Mouse (Mus musculus) forebrain, embryonic 10.5 days (tissue): ENCODE measurements around the gene Ccdc153. TPM values are rescaled to one million over a fixed set of nuclear protein-coding genes. Genes with fewer than 3 reads are reported as not detected.
A peak's percentile ranks its signal among the peaks of the same experiment; 100 is the strongest.

Experiments
- DNase-seq: peaks from one replicate; pipeline ENCODE4 v3.0.0-alpha.2; 2017; ENCODE audit warnings: low spot score; ENCODE audit errors: extremely low spot score
- H3K27ac ChIP-seq: fragments of 300-500 bp; sonication (generic); 2 replicates; pipeline ENCODE4 v1.5.1; 2016; ENCODE audit warnings: mild to moderate bottlenecking
- H3K27me3 ChIP-seq: fragments of 300-500 bp; sonication (generic); 2 replicates; pipeline ENCODE4 v1.6.1; 2016; ENCODE audit warnings: mild to moderate bottlenecking; ENCODE audit not compliant: poor library complexity, severe bottlenecking
- H3K36me3 ChIP-seq: fragments of 300-500 bp; sonication (generic); replicated peaks from 2 replicates; pipeline ENCODE4 v1.6.1; 2016; ENCODE audit warnings: mild to moderate bottlenecking, moderate library complexity
- H3K4me1 ChIP-seq: fragments of 300-500 bp; sonication (generic); 2 replicates; pipeline ENCODE4 v1.6.1; 2016
- H3K4me3 ChIP-seq: fragments of 300-500 bp; sonication (generic); 2 replicates; pipeline ENCODE4 v1.5.1; 2016; ENCODE audit warnings: mild to moderate bottlenecking, moderate library complexity
- H3K9me3 ChIP-seq: fragments of 300-500 bp; sonication (generic); 2 replicates; pipeline ENCODE4 v1.6.1; 2016; ENCODE audit warnings: mild to moderate bottlenecking, moderate library complexity
- WGBS: fragments of 180-500 bp; shearing (Covaris S2); methylation state at CpG from one replicate; pipeline ENCODE4 v1.1.7; 2016; 5-methylcytosine and 5-hydroxymethylcytosine counted together
- polyA plus RNA-seq: library from polyadenylated mRNA; unstranded; fragments of >200 nt; fragmentation: Nextera tagmentation; extraction: Ambion mirVana; gene quantifications from 2 replicates; pipeline ENCODE4 v1.2.1, GENCODE M21; 2016

The Ccdc153 gene
- polyA plus RNA-seq, 1 experiment from 2014 or later, result not detected

- H3K9me3 ChIP-seq, result no peaks in the 10 kb centered on the region
- WGBS, result 90% methylated on average over 6 of the region's 6 CpGs
- peaks cover 21% of the 10 kb centered on the region for H3K4me1 ChIP-seq
- no peak for DNase-seq
- H3K27me3 ChIP-seq, result peaks cover 16% of the 10 kb centered on the region
- peak within 1 kb of the TSS; percentile 63 for H3K4me3 ChIP-seq
- H3K36me3 ChIP-seq, result no peaks in the 10 kb centered on the region
- peak within 1 kb of the TSS; percentile 88 for H3K27ac ChIP-seq
Observed at GRCm38 (mm10) chr9:44268432-44268831, 28.0 kb downstream of the Ccdc153 start, which contains the start of gene Nlrx1. TSS of gene Nlrx1 (minus strand) at chr9:44268599.

- Histone ChIP-seq H3K4me1 (peaks cover 21% of the 10 kb centered on the region), H3K27ac (no peak overlapping the region), H3K9me3 (no peaks in the 10 kb centered on the region), H3K36me3 (peaks cover 5% of the 10 kb centered on the region), H3K27me3 (peaks cover 16% of the 10 kb centered on the region), H3K4me3 (no peak overlapping the region)
- WGBS, result 85% methylated on average over 3 of the region's 3 CpGs
- DNase-seq, result no peak
Observed at GRCm38 (mm10) chr9:44269077-44269476, 28.6 kb downstream of the Ccdc153 start.

- Histone ChIP-seq H3K27me3 (peaks cover 16% of the 10 kb centered on the region), H3K36me3 (peaks cover 14% of the 10 kb centered on the region), H3K27ac (no peak overlapping the region), H3K4me1 (peaks cover 15% of the 10 kb centered on the region), H3K9me3 (no peaks in the 10 kb centered on the region), H3K4me3 (no peak overlapping the region)
- 87% methylated on average over 4 of the region's 4 CpGs for WGBS
- no peak for DNase-seq
Observed at GRCm38 (mm10) chr9:44269973-44270372, 29.5 kb downstream of the Ccdc153 start.

GRCm38 (mm10) chr9:44283183-44283582, 42.7 kb downstream of the Ccdc153 start:
- no peak for DNase-seq
- 77% methylated on average over 5 of the region's 5 CpGs for WGBS
- Histone ChIP-seq H3K4me3 (no peak overlapping the region), H3K9me3 (no peaks in the 10 kb centered on the region), H3K27me3 (peaks cover 27% of the 10 kb centered on the region), H3K36me3 (peaks cover 37% of the 10 kb centered on the region), H3K27ac (no peak overlapping the region), H3K4me1 (peaks cover 26% of the 10 kb centered on the region)

GRCm38 (mm10) chr9:44286256-44286850, 45.9 kb downstream of the Ccdc153 start:
- Histone ChIP-seq H3K27me3 (peaks cover 46% of the 10 kb centered on the region), H3K4me3 (peak overlapping the region; percentile 64)
- 14% methylated on average over 6 of the region's 6 CpGs for whole genome bisulfite sequencing

GRCm38 (mm10) chr9:44287003-44287400, 46.5 kb downstream of the Ccdc153 start:
- peaks cover 39% of the 10 kb centered on the region for H3K4me1 ChIP-seq
- 5% methylated on average over 11 of the region's 11 CpGs for WGBS
- H3K27ac ChIP-seq, result peak overlapping the region; percentile 81
- no peaks in the 10 kb centered on the region; the same call in 1 of the 2 replicates for H3K9me3 ChIP-seq
- H3K27me3 ChIP-seq, result peaks cover 46% of the 10 kb centered on the region
- no peak for DNase-seq
- peak overlapping the region; percentile 64 for H3K4me3 ChIP-seq
- peaks cover 25% of the 10 kb centered on the region for H3K36me3 ChIP-seq

More at GRCm38 (mm10) chr9:44286256-44286850, 45.9 kb downstream of the Ccdc153 start:
- DNase-seq, result no peak
- Histone ChIP-seq H3K27ac (no peak overlapping the region), H3K4me1 (peaks cover 39% of the 10 kb centered on the region), H3K9me3 (no peaks in the 10 kb centered on the region; the same call in 1 of the 2 replicates), H3K36me3 (peaks cover 23% of the 10 kb centered on the region)

- Histone ChIP-seq H3K27ac (peak overlapping the region; percentile 81), H3K36me3 (peaks cover 30% of the 10 kb centered on the region), H3K4me1 (peaks cover 39% of the 10 kb centered on the region), H3K27me3 (peaks cover 46% of the 10 kb centered on the region), H3K9me3 (no peaks in the 10 kb centered on the region; the same call in 1 of the 2 replicates), H3K4me3 (peak overlapping the region; percentile 64)
- DNase-seq, result peak; percentile 59
- 1% methylated on average over 47 of the region's 47 CpGs for WGBS
Observed at GRCm38 (mm10) chr9:44287401-44288075, 47.1 kb downstream of the Ccdc153 start.

- Histone ChIP-seq H3K4me3 (peak within 1 kb of the TSS; percentile 64), H3K4me1 (peaks cover 39% of the 10 kb centered on the region), H3K27me3 (peaks cover 46% of the 10 kb centered on the region), H3K9me3 (no peaks in the 10 kb centered on the region; the same call in 1 of the 2 replicates), H3K36me3 (peaks cover 38% of the 10 kb centered on the region), H3K27ac (peak within 1 kb of the TSS; percentile 81)
- WGBS, result under 1% methylated on average over 38 of the region's 38 CpGs
- DNase-seq, result peak; percentile 49
Observed at GRCm38 (mm10) chr9:44288076-44288958, 47.8 kb downstream of the Ccdc153 start, which contains the start of gene Abcg4. TSS of gene Abcg4 (minus strand) at chr9:44288615.

- H3K4me1 ChIP-seq, result peaks cover 39% of the 10 kb centered on the region
- peaks cover 43% of the 10 kb centered on the region for H3K36me3 ChIP-seq
- WGBS, result 4% methylated on average over 11 of the region's 11 CpGs
- no peaks in the 10 kb centered on the region; the same call in 1 of the 2 replicates for H3K9me3 ChIP-seq
- H3K27ac ChIP-seq, result peak overlapping the region; percentile 81
- no peak for DNase-seq
- H3K4me3 ChIP-seq, result peak overlapping the region; percentile 64
- peaks cover 46% of the 10 kb centered on the region for H3K27me3 ChIP-seq
Observed at GRCm38 (mm10) chr9:44288959-44289291, 48.4 kb downstream of the Ccdc153 start.

- H3K4me3 ChIP-seq, result no peak overlapping the region
- H3K4me1 ChIP-seq, result peaks cover 20% of the 10 kb centered on the region
- H3K9me3 ChIP-seq, result no peaks in the 10 kb centered on the region; the same call in 1 of the 2 replicates
- peaks cover 26% of the 10 kb centered on the region for H3K27me3 ChIP-seq
- no peak overlapping the region for H3K27ac ChIP-seq
- peak; percentile 34 for DNase-seq
- 71% methylated on average over 3 of the region's 3 CpGs for WGBS
- H3K36me3 ChIP-seq, result peaks cover 75% of the 10 kb centered on the region
Observed at GRCm38 (mm10) chr9:44292490-44292889, 52.0 kb downstream of the Ccdc153 start.
